Mouse (Mus musculus) ES-E14 (cell line): ENCODE measurements at regions not wholly inside any gene's neighbourhood (a gene's known extent, or its start where the extent isn't known, plus 50 kb on each side); places are given as distances from the start of the nearest gene placed in this dataset.
"Not testable (repeated sequence)": the region's sequence is repeated elsewhere in the genome, so short reads cannot be mapped to it uniquely, and the experiment has no call there.

ENCODE experiments used
- DNase-seq: peaks from one replicate; pipeline ENCODE4 v3.0.0-alpha.2; 2013; ENCODE audit warnings: low read depth, low spot score
- H3K27ac ChIP-seq: 2 replicates; pipeline ENCODE4 v1.5.1; 2012; ENCODE audit warnings: low read depth, mild to moderate bottlenecking, low read length, moderate library complexity, mixed read lengths; ENCODE audit not compliant: poor library complexity, insufficient read depth, severe bottlenecking
- H3K36me3 ChIP-seq: 2 replicates; pipeline ENCODE4 v1.6.1; 2012; ENCODE audit warnings: mild to moderate bottlenecking, low read length, moderate library complexity, mixed read lengths; ENCODE audit not compliant: control insufficient read depth, poor library complexity, insufficient read depth, severe bottlenecking
- H3K4me1 ChIP-seq, 2 experiments: fragments of 150-350 bp in 1 of 2; sonication (generic) in 1 of 2; 2 replicates each; pipeline ENCODE4 v1.6.1; 2012; ENCODE audit warnings: low read length in 2 of 2, mild to moderate bottlenecking in 1 of 2, mixed read lengths in 1 of 2; ENCODE audit not compliant: control insufficient read depth in 2 of 2, insufficient read depth in 2 of 2, poor library complexity in 1 of 2
- H3K4me3 ChIP-seq, 2 experiments: fragments of 150-350 bp in 1 of 2; sonication (generic) in 1 of 2; 2 replicates each; pipeline ENCODE4 v1.5.1; 2012; ENCODE audit warnings: low read length in 2 of 2, low read depth in 1 of 2, mild to moderate bottlenecking in 1 of 2, mixed read lengths in 1 of 2; ENCODE audit not compliant: insufficient read depth in 1 of 2, poor library complexity in 1 of 2, severe bottlenecking in 1 of 2
- H3K9ac ChIP-seq: 2 replicates; pipeline ENCODE4 v1.6.1; 2012; ENCODE audit warnings: low read depth, mild to moderate bottlenecking, low read length, mixed read lengths; ENCODE audit not compliant: poor library complexity, insufficient read depth, severe bottlenecking
- H3K9me3 ChIP-seq: fragments of 150-350 bp; sonication (generic); 2 replicates; pipeline ENCODE4 v1.6.1; 2012; ENCODE audit warnings: low read depth, mild to moderate bottlenecking, low read length; ENCODE audit not compliant: control insufficient read depth, insufficient read depth
- CHD2 ChIP-seq: IDR thresholded peaks from 2 replicates; pipeline ENCODE4 v1.6.1; 2014; ENCODE audit warnings: mild to moderate bottlenecking, low read depth, low read length, inconsistent platforms
- HCFC1 ChIP-seq: IDR thresholded peaks from 2 replicates; pipeline ENCODE4 v1.6.1; 2012; ENCODE audit warnings: low read length, inconsistent platforms, borderline replicate concordance; ENCODE audit not compliant: insufficient read depth
- MAFK ChIP-seq: IDR thresholded peaks from 2 replicates; pipeline ENCODE4 v1.6.1; 2014; ENCODE audit warnings: mild to moderate bottlenecking, low read depth, low read length, inconsistent platforms; ENCODE audit not compliant: insufficient read depth
- ZC3H11A ChIP-seq: IDR thresholded peaks from 2 replicates; pipeline ENCODE4 v1.6.1; 2012; ENCODE audit warnings: low read depth, mild to moderate bottlenecking, inconsistent platforms, low read length, borderline replicate concordance
- ZNF384 ChIP-seq: IDR thresholded peaks from 2 replicates; pipeline ENCODE4 v1.6.1; 2012; ENCODE audit warnings: low read depth, low read length, inconsistent platforms
- in situ Hi-C, 2 experiments: fragments of 600-800 bp; cut with MboI; formaldehyde crosslinking; loops; one replicate each; pipeline ENCODE4 v1.15.1; 2025; ENCODE audit warnings: low sequenced_read_pairs in 2 of 2, inconsistent platforms in 1 of 2; ENCODE audit not compliant: unreplicated experiment in 2 of 2

- Histone ChIP-seq H3K9ac (no peak overlapping the region), H3K4me3 (no peak overlapping the region), H3K4me1 (peaks cover under 1 to 8% of the 10 kb centered on the region in 2 experiments; a peak in 2 of 4 replicates), H3K36me3 (no peaks in the 10 kb centered on the region), H3K27ac (no peak overlapping the region), H3K9me3 (no peaks in the 10 kb centered on the region)
- no peak for TF ChIP-seq CHD2
- no peak for TF ChIP-seq ZNF384
- TF ChIP-seq MAFK = no peak
- TF ChIP-seq HCFC1 = no peak
- TF ChIP-seq ZC3H11A = no peak
- in situ Hi-C loops = no loop called here
- no peak for DNase-seq
Observed at GRCm38 (mm10) chr13:97401620-97402019, 160.7 kb downstream of the Enc1 start.

- H3K36me3 ChIP-seq = no peaks in the 10 kb centered on the region
- no peak overlapping the region for H3K4me3 ChIP-seq
- in situ Hi-C loops = no loop called here
- H3K4me1 ChIP-seq = no peaks in the 10 kb centered on the region
- no peak for TF ChIP-seq HCFC1
- TF ChIP-seq CHD2 = no peak
- no peak for TF ChIP-seq MAFK
- no peak for TF ChIP-seq ZC3H11A
- no peak for TF ChIP-seq ZNF384
- H3K9ac ChIP-seq = no peak overlapping the region
- no peaks in the 10 kb centered on the region for H3K9me3 ChIP-seq
- H3K27ac ChIP-seq = no peak overlapping the region
- no peak for DNase-seq
Observed at GRCm38 (mm10) chr13:97398041-97398440, 157.1 kb downstream of the Enc1 start.

GRCm38 (mm10) chr13:97396899-97397640 is 156.2 kb downstream of the Enc1 start:
- in situ Hi-C loops = no loop called here
- no peak overlapping the region for H3K4me3 ChIP-seq
- no peak overlapping the region for H3K27ac ChIP-seq
- H3K9ac ChIP-seq = no peak overlapping the region
- H3K9me3 ChIP-seq = no peaks in the 10 kb centered on the region
- DNase-seq = no peak
- no peaks in the 10 kb centered on the region for H3K36me3 ChIP-seq
- no peaks in the 10 kb centered on the region for H3K4me1 ChIP-seq
- TF ChIP-seq CHD2 (no peak), ZC3H11A (no peak), MAFK (no peak), ZNF384 (no peak), HCFC1 (no peak)

GRCm38 (mm10) chr13:97396286-97396685 is 155.4 kb downstream of the Enc1 start:
- H3K9ac ChIP-seq, H3K36me3 ChIP-seq, H3K4me3 ChIP-seq, H3K27ac ChIP-seq, H3K9me3 ChIP-seq, in situ Hi-C loops, DNase-seq, H3K4me1 ChIP-seq: not testable (repeated sequence)
